Mouse (Mus musculus): ENCODE results near the gene Stat5a.

Stat5a gene

DNA sequence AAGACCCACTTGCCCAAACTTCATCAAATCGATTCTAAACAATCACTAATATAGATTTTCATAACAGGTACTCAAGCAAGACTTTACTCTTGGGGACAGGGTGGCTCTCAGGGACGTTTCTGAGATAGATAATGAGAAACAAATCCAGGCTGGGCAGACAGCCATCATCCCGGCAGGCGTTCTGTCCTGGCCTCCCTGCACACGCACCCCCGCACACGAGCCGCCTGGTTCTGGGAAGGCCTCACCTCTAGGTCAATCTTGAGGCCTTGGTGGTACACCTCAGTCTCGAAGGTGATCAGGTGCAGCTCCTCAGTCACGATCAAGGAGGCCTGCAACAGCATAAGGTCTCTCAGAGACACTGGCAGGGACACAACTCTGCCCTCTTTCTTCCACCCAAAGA is 36.9 kb downstream of the Stat5a start:
- no peak for DNase-seq (ENCODE audit: low spot score in 2 of 2)

DNA sequence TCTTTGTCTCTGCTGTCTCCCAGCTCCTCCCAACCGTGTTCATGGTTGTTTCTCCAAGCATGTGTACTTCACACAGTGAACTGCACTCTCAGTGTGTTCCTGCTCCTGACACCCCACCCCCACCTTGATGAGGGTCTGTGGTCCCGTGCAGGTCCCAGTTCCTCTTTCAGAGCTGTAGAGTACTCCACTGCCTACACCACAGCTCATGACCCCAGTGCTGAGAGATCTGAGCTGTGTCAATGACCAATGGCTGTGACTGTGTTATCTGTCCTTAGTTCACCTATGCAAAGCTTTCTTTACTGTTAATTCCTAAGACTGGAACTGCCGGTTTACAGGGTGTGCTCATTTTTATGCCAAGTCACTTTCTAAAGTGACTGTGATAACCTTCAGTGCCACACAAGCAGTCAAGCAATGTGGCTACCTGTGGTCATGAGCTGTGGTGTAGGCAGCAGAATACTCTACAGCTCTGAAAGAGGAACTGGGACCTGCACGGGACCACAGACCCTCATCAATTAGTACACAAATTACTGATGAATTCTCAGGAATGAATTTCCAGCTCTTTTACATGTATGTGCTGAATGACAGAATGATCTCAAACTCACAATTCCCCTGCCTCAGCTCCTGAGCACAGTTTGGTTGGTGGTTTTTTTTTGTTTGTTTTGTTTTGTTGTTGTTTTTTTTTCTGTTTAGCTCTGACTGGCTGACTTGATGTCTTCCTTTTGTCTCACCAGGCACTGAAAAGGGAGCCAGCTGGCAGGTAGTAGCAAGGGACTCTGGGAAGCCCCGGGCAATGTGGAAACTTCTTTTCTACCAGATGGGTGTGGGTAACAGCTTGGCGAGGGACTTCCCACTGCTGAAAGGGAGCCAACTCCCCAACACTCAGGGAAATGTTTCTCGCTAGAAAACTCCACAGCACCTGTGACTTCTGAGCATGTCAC is 38.4 kb downstream of the Stat5a start:
- peak in 1 of 2 experiments; percentile 60 for DNase-seq (ENCODE audit: low spot score in 2 of 2)

DNA sequence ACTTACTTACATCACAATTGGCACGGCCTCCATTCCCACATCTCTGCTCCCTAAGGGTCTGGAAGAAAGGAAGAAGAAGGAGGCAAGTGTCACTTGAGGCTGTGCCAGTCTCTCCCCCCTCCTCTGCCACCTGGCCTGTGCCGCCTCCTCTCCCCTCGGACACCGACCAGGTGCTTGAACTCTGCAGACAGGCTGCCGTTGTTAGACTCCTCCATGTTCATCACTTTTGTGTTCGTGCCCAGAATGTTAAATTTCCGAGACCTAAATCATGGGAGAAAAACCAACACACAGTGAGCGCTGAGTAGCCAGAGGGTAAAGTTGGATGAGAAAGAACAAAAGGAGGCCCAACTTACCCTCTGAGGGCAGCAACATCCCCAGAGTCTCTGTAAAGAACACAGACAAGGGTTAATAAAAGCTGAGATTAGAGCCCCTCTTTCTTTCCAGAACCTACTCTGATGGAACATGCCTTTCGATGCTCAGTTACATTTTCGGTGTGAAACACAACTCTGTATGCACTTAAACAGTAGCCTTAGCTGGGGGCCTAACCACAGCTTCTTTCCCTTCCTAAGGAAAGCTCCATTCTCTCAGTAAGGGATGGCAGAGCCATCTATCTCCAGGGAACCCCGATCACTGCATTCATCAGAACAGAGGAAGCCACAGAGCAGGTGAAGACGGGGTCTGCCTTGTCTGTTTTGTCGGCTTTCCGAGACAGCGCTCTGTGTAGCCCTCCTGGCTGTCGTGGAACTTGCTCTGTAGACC is 39.5 kb downstream of the Stat5a start:
- peak in 1 of 2 experiments; percentile 31 for DNase-seq (ENCODE audit: low spot score in 2 of 2)

DNA sequence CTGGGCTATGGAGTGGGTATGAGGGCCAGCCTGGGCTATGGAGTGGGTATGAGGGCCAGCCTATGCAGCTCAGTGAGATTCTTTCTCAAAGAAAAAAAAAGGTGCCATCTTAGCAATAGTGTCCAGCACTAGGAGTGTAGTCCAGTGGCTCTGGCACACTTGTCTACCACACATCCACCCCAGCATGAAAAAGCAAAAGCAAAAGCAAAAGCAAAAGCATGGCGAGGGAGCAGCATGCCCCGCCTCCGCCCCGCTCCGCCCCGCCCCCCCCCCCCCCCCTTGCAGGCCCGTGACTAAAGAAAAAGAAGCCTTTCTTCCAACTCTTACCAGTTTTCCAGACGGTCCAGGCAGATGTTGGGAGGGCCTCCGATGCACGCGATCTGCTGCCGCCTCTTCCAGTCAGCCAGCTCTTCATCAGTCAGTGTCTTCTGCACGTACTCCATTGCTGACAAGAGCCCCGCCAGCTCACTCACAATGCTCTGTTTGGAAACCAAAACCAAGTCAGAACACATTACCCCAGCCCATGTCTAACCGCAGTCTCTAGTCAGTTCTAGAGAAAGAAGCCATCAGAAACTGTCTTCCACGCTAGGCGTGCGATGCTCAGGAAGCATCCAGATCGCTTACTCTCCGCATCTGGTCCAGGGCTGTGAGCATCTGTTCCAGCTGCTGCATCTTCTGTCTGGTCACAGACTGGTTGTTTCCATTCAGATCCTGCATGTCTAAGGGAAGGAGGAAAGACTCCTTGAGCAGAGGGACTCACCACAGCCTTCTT is 45.6 kb downstream of the Stat5a start:
- no peak for DNase-seq (ENCODE audit: low spot score in 2 of 2)

DNA sequence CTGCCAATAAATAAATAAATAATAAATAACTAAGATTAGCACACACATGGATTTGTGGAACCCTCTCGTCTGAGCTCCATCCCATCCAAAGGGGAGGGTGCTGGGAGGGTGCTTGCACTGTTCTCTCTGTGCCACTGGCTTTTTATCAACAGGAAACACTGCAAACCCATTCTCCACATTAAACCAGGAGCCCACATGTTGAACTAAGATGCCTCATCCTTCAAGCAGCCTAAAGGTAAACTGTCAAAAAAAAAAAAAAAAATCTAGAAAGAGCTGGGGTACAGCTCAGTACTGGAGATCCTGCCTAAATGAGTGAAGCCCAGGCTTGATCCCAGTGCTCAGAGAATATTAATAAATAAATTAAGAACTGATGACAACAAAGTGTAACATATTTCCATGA is 46.8 kb downstream of the Stat5a start:
- DNase-seq (ENCODE audit: low spot score in 2 of 2): no peak

DNA sequence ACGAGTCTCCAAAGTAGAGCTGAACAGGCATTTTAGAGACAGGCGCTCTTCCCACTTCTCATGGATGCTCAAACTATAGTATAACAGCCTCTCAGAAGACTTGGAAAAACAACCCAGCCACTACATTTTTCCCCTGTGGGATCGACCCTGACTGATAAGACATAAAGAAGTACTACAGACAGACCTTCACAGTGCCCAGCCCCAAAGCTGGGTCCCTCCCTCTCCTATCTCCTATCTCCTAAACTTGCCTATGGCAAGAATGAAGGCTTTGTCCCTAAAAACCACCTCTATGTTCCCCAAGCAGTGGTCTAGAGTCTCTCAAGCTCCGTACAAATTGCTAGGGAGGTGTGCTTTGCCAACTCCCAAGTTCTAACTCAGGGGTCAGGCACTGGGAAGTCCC is 47.7 kb downstream of the Stat5a start:
- DNase-seq (ENCODE audit: low spot score in 2 of 2): no peak

DNA sequence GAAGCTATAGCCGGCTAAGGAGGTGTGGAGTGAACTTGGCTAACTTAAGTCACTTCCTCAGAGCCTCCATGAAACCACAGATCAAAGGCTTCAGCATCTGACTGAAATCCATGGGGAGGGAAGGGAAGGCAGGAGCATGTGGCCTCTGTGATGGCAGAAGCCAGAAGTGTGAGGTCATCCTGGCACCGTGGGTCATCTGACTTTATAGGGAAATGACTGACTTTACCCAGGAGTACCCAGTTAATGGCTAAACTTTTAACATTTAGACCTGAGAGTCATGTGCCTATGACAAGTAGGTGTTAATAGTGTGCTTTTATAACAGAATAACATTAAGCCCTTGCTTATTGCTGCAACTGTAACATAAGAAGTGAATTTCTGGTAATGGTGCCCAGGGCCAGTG is 49.0 kb downstream of the Stat5a start:
- no peak for DNase-seq (ENCODE audit: low spot score in 2 of 2)

DNA sequence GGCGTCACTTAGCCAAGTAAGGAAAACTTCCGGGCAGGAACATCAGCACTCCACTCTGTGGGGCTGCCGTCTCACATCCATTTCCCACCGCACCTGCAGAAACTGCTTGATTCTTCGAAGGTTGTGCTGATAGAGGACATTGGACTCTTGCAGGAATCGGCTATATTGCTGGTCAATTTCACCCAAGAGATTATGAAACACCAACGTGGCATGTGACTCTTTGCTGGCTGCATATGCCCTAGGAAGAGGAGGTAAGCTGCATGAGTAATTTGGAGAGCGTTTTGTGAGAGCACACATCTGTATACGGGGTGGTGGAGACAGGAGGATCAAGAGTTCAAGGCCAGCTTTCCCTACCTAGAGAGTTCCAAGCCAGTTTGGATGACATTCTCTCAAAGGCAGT is 49.4 kb downstream of the Stat5a start:
- no peak for DNase-seq (ENCODE audit: low spot score in 2 of 2)

DNA sequence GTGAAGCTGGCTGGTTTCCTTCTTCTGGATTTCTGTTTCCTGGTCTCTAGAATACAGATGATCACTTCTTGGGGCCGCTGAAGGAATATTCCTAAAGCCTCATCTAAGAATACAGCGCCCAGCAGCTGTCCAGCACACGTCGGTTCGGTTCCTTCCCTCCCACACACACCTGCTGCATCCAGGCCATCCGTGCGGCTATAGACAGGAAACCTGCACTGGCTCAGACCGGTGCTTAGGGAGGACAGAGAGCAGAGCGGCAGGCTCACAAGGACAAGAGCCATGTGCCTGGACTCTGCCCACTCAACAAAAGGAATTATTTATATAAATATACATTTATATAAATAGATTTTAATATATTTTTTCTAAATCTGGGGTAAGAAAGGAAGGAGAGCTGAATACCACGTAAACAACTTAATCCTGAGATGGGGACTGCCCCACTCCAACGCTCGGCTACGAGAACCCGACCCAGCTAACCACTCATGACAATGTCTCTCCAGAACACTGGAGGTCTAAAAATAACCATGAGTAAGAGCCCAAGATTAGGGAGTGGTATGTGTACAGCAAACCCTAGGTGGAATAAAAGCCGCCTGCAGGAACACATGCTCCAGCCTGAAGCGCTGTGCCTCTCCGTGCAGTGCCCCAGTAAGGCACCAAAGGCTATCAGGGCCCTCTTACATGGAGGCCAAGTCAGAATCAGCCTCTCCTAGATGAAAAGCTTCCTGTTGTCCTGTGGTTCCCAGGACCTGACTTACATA is 53.4 kb downstream of the Stat5a start:
- DNase-seq (ENCODE audit: low spot score in 2 of 2): no peak

DNA sequence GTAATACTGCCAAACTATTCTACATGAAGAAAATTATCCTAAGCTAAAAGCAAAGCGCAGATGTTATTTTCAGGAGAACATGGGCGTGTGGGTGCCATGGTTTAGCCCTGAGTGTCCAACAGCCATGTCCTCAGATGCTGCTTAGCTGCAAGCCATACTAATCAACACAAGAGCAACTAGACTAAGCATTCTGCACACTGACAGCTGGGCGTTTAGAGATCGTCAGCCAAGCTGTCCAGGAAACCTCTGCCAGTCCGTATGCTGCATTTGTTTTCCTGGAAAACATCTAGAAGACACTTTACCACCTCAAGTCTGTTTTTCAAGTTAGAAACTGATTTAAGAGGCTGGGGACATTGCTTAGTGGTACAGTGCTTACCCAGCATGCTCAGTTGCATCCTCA is 55.3 kb downstream of the Stat5a start:
- no peak for DNase-seq (ENCODE audit: low spot score in 2 of 2)

DNA sequence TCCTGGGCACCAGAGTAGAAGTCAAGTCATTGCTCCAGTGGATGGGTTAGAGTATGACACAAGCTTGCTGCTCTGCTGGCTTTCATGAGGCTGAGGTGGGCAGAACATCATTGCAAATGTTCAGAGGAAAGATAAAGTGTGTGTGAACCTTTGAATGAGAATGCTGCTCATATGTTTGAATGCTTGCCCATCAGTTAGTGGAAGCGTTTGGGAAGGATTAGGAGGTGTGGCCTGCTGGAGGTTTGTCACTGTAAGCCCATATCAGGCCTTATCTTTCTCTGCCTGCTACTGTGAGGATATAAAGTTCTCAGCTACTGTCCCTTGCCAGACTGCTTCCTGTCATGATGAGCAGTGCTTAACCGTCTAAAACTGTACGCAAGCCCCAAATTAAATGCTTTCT is 55.9 kb downstream of the Stat5a start:
- no peak for DNase-seq (ENCODE audit: low spot score in 2 of 2)

DNA sequence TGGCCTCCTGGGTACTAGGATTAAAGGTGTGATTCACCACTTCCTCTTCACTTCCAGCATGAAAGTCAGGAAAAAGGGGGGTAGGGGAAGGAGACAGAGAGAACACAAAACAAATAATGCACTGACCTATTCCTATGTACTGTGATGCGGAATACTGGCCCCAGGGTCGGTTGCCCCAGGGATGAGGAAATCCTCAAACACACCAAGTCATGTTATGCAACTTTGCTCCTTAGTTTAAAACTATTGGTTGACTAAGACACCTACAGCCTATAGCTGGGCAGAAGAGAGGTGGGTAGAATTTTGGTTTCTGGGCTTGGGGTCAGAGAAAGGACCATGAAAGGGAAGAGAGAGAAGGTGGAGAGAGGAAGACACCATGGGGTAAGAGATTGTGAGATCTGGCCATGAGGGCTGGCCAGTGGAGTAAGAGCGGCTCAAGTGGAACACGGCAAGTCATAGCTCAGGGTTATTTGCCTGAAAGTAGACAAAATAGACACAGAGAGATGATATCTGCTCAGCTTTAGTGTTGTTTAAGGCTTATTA is 57.4 kb downstream of the Stat5a start:
- DNase-seq (ENCODE audit: low spot score in 2 of 2): no peak

DNA sequence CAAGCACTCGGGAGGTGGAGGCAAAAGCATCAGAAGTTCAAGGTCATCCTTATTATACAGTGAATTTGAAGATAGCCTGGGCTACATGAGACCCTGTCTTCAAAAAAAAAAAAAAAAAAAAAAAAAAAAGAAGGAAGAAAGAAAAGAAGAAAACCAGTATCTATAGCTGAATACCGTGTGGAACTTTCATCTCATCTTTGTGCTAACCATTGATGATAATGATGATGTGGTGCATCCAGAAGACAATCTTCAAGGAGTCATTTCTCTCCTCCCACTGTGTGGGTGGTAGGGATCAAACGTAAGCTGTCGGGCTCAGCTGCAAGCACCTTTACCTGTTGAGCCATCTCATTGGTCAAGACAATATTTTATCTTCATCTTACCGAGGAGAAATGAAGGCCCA is 58.9 kb downstream of the Stat5a start:
- no peak for DNase-seq (ENCODE audit: low spot score in 2 of 2)

DNA sequence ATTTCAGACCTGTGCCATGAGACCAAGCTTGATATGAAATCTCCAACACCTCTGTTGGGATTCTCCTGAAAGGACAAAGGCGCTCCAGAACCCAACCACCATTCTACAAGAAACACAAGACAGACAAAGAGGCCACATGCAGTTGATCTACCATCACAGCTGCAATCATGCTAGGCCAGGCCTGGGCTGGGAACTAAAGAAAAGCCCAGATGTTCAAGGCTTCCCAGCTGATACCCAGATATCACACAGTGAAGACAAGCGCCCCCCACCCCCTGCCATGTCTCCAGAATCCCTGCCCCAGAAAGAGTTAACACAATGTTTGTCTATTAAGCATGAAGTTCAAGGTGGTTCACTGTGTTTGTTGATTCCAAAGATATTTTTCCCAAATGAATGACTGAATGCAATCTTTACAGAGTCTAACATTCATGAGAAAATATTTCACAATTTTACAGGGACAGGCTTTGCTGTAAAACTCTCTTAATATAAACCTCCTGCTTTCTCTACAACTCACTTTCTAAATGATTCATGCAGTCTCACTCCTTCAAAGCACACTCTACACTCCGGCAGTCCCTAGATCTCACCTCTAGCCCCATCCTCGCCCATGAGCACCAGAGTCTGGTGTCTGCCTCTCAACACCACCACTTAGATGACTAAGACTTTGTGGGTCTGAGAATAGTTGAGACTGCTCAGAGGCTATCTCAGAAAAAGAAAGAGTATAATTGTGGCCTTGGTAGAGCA is 61.9 kb downstream of the Stat5a start:
- DNase-seq (ENCODE audit: low spot score in 2 of 2): no peak

DNA sequence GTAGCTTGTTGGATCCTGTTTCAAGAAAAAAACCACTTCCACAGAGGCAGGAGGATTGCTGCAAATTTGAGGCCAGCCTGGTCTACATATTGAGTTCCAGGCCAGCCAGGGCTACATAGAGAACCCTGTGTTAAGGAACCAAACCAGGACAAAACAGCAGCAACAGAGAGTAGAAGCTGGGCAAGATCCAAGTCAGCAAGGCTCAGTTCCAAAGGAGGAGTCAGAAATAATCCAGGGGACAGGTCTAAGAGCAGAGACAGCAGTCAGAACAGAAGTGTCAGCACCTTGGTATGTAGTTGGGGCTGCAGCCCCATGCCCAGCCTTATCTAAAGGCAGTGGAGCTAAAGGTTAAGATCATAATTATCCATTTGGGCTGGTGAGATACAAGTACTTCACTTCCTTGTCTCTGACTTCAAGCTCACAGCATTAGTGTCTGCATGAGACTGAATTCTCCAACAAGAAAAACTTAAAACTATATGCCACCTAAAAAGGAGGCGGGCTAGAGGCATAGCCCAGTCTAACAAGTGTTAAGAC is 65.3 kb downstream of the Stat5a start:
- DNase-seq (ENCODE audit: low spot score in 2 of 2): no peak

DNA sequence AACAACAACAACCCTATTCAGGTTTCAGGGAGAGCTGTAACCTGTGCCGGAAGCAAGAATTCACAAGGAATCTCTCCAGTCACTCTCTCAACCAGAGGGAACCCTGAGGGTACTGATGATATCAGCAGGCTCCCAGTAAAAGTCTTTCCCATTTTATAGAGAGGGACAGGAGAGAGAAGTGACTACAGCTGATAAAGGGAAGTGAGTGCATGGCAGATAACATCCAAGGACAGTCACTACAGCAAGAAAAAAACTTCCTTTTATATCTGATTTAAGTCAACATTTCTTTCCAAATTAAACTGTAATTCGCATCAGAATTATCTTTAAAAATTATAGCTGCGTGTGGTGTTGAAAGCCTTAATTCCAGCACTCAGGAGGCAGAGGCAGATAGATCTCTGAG is 68.2 kb downstream of the Stat5a start:
- DNase-seq (ENCODE audit: low spot score in 2 of 2): no peak

DNA sequence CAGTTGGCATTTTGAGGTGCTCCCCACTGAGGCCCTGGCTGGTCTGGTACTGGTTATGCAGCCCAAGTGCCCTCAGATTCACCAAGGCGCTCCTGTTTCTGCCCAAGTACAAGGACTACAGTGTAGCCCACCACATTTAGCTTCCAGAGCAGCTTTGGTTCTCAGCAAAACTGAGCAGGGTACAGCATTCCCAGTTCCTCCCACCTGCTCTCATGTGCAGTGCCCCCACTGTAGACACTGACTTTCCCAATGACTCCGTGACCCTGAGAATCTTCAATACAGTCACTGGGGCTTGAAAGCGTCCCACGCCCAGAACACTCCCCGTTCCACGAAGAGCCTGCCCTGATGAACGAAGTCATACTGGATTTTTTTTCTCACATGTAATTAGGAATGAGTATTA is 71.5 kb downstream of the Stat5a start:
- DNase-seq (ENCODE audit: low spot score in 2 of 2): no peak

DNA sequence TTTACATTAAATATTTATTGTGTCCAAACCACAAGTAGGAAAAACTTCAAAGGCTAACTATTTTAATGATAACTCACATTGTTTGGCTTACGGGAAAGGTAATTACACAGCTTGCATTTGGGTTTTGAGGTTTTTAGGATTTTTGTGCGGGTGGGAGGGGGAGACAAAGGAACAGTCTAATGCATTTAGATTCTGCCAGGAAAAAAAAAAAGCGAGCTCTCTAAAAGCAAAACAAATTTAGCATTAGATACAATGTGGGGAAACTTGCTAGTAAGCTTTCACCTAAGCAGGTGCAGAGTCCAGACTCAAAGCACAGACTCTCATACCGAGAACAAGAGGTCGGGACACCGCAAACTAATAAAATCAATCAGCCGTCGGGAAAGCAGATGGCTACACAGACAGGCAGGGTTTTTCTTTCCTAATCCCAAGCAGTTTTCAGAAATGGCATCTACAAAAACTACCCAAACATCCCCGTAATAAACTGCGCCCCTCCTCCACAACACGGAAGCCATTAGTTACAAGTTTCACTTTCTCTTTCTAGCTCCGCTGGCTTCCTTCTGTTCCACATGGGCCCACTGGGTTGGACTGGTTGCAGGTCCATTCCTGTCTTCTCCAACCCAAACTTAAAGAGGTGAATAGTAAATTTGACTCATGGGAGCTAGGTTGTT is 72.2 kb downstream of the Stat5a start:
- DNase-seq (ENCODE audit: low spot score in 2 of 2): no peak

Data from cerebellum, postnatal 4 days (tissue).